Mouse (Mus musculus) thymus, postnatal 0 days (tissue): Measurements from ENCODE around the gene Insl6. TPM values are rescaled to one million over a fixed set of nuclear protein-coding genes. Genes with fewer than 3 reads are reported as not detected.
A peak's percentile ranks its signal among the peaks of the same experiment; 100 is the strongest.

Experiments used
- DNase-seq: peaks from one replicate; pipeline ENCODE4 v3.0.0-alpha.2; 2015; ENCODE audit warnings: low spot score
- polyA plus RNA-seq: library from polyadenylated mRNA; unstranded; fragments of >200 nt; fragmentation: Nextera tagmentation; extraction: Ambion mirVana; gene quantifications from 2 replicates; pipeline ENCODE4 v1.2.1, GENCODE M21; 2015

The Insl6 gene
- polyA plus RNA-seq, 1 experiment from 2014 or later, result 13.5 TPM

- DNase-seq, result peak; percentile 90
Observed at GRCm38 (mm10) chr19:29354895-29355877, 30.0 kb upstream of the Insl6 start.

- DNase-seq, result no peak
Observed at GRCm38 (mm10) chr19:29350991-29351390, 25.8 kb upstream of the Insl6 start.

- DNase-seq, result no peak
Observed at GRCm38 (mm10) chr19:29345636-29346035, 20.5 kb upstream of the Insl6 start.

- no peak for DNase-seq
Observed at GRCm38 (mm10) chr19:29344868-29345267, 19.7 kb upstream of the Insl6 start.

GRCm38 (mm10) chr19:29342281-29342680, 17.1 kb upstream of the Insl6 start:
- no peak for DNase-seq

- no peak for DNase-seq
Observed at GRCm38 (mm10) chr19:29341029-29341428, 15.9 kb upstream of the Insl6 start.

GRCm38 (mm10) chr19:29336624-29337023, 11.5 kb upstream of the Insl6 start:
- no peak for DNase-seq

GRCm38 (mm10) chr19:29334068-29334745, 9.1 kb upstream of the Insl6 start, which contains the start of gene Rln1:
Gene Rln1 (minus strand): TSS chr19:29334670.
- DNase-seq, result no peak

- DNase-seq, result no peak
Observed at GRCm38 (mm10) chr19:29326822-29327552, 1.8 kb upstream of the Insl6 start.

- no peak for DNase-seq
Observed at GRCm38 (mm10) chr19:29326396-29326795, 1.2 kb upstream of the Insl6 start.

GRCm38 (mm10) chr19:29325852-29326180, 660 bp upstream of the Insl6 start:
- no peak for DNase-seq

GRCm38 (mm10) chr19:29323416-29324049, 1.6 kb downstream of the Insl6 start:
- DNase-seq, result no peak

- no peak for DNase-seq
Observed at GRCm38 (mm10) chr19:29312661-29313060, 12.5 kb downstream of the Insl6 start.

GRCm38 (mm10) chr19:29311791-29312190, 13.4 kb downstream of the Insl6 start:
- no peak for DNase-seq

GRCm38 (mm10) chr19:29308832-29309231, 16.3 kb downstream of the Insl6 start:
- no peak for DNase-seq

- no peak for DNase-seq
Observed at GRCm38 (mm10) chr19:29302119-29302518, 23.0 kb downstream of the Insl6 start.

- no peak for DNase-seq
Observed at GRCm38 (mm10) chr19:29300919-29301318, 24.2 kb downstream of the Insl6 start.

GRCm38 (mm10) chr19:29297366-29297765, 27.8 kb downstream of the Insl6 start:
- no peak for DNase-seq

GRCm38 (mm10) chr19:29296166-29296565, 29.0 kb downstream of the Insl6 start:
- DNase-seq, result no peak

GRCm38 (mm10) chr19:29294756-29295155, 30.4 kb downstream of the Insl6 start:
- DNase-seq, result no peak

GRCm38 (mm10) chr19:29292546-29292945, 32.6 kb downstream of the Insl6 start:
- DNase-seq, result no peak
